Mouse (Mus musculus): Measurements from ENCODE around the gene Rnf182.

Gene Rnf182

DNA sequence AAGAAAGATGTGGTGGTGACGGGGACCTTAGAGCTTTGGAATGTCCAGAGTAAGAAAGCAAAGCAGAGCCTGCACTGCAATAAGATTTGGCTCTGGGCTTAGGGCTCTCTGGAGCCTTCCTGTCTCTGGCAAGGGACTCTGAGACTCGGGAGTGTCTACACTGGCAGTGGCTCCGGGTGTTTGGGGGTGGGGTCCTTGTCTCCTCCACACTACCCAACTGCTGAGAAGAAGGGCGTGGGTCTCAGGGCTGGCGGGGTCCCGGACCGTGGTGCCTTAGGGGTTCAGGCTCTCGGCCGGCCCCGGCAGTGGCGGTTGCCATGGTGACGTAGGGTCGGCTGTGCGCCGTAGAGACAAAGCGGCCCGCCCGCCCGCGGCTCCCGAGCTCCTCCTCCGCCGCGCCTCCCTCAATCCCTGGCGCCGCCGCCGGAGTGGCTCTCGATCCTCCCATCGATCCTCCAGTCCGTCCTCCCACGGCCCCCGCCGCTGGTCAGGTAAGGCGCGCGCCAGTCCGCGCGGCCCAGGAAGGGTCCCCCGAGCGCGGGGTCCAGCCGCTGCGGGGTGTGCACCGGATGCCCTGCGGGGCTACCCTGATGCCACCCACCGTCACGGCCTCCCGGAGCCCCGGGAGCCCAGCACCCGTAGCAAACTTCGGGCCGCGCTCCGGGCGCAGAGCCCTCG lies at the start of gene Rnf182:
TSS of gene Rnf182 (plus strand) at position 134 of the 678 bp plus-strand sequence.
- DNase-seq (ENCODE audit: low read depth): peak; percentile 8

GRCm38 (mm10) chr13:43566184-43566583 lies 49.3 kb upstream of the Rnf182 start:
- no peak for DNase-seq (ENCODE audit: low read depth)

GRCm38 (mm10) chr13:43567141-43567891 lies 48.2 kb upstream of the Rnf182 start:
- DNase-seq (ENCODE audit: low read depth): no peak

- DNase-seq (ENCODE audit: low read depth): no peak
Observed at GRCm38 (mm10) chr13:43573979-43574378, 41.5 kb upstream of the Rnf182 start.

DNA sequence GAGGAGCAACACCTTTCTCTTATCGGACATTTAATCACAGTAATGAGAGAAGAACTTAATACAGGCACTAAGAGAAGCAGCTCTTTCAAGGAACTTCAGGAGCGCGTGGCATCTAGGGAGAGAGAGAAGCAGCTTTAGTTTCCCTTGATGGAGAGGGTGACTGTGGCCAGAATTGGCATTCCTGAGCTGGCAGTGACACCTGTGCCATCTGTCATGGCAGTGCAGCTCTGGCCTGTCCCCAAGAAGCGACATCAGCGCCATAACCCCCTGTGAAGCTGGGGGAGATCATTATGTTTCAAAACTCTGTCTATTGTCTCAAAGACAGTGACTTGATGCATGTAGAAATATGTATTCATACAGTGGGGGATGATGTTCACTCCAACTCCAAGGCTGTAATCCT lies 40.1 kb upstream of the Rnf182 start:
- no peak for DNase-seq (ENCODE audit: low read depth)

DNA sequence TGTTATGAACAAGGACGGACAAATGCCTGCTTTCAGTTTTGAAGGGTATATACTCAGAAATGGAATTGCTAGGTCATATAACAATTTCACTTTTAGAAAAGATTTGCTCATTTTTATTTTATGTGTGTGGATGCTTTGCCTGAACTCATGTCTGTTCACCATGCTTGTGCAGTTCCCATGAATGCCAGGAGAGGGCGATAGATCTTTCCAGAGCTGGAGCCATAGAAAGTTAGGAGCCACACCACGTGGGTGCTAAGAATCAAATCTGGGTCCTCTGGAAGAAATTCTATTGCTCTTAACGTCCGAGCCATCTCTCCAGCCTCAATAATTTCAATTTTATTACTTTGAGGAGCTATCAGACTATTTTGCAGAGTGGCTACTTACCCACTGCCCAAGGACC lies 38.3 kb upstream of the Rnf182 start:
- no peak for DNase-seq (ENCODE audit: low read depth)

GRCm38 (mm10) chr13:43577766-43578165 lies 37.7 kb upstream of the Rnf182 start:
- DNase-seq (ENCODE audit: low read depth): no peak

GRCm38 (mm10) chr13:43579740-43580139 lies 35.8 kb upstream of the Rnf182 start:
- DNase-seq (ENCODE audit: low read depth): no peak

DNA sequence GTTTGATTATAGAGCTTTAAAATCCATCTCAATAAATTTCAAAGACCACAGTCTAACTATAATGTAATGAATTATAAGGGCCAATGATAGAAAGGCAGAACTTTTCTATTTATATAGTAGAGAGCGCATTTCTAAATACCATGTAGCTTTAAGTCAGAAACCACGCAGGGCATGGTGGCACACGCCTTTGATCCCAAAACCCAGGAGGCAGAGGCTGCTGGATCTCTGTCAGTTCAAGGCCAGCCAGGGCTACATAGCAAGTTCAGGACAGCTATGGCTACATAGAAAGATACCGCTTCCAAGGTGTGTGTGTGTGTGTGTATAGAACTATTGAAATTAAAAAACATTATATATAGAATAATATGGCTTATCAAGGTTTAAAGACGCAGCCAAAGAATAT lies 34.8 kb upstream of the Rnf182 start:
- no peak for DNase-seq (ENCODE audit: low read depth)

- DNase-seq (ENCODE audit: low read depth): no peak
Observed at GRCm38 (mm10) chr13:43582961-43583360, 32.5 kb upstream of the Rnf182 start.

- DNase-seq (ENCODE audit: low read depth): no peak
Observed at GRCm38 (mm10) chr13:43583504-43583903, 32.0 kb upstream of the Rnf182 start.

GRCm38 (mm10) chr13:43585335-43585734 lies 30.2 kb upstream of the Rnf182 start:
- DNase-seq (ENCODE audit: low read depth): no peak

DNA sequence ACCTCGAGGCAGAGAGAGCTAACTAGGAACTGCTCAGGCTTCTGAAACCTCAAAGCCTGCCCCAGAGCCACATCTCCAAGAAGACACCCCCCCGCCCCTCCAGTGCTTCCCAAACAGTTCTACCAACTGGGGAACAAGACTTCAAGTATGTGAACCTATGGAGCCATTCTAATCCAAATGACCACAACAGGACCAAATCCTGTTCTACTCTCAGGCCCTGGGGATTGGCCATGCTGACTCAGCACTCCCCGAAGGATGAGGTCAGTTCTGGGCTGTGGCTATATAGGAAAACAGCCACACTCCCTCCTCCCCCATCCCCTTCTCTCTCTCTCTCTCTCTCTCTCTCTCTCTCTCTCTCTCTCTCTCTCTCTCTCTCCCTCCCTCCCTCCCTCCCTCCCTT lies 28.5 kb upstream of the Rnf182 start:
- no peak for DNase-seq (ENCODE audit: low read depth)

DNA sequence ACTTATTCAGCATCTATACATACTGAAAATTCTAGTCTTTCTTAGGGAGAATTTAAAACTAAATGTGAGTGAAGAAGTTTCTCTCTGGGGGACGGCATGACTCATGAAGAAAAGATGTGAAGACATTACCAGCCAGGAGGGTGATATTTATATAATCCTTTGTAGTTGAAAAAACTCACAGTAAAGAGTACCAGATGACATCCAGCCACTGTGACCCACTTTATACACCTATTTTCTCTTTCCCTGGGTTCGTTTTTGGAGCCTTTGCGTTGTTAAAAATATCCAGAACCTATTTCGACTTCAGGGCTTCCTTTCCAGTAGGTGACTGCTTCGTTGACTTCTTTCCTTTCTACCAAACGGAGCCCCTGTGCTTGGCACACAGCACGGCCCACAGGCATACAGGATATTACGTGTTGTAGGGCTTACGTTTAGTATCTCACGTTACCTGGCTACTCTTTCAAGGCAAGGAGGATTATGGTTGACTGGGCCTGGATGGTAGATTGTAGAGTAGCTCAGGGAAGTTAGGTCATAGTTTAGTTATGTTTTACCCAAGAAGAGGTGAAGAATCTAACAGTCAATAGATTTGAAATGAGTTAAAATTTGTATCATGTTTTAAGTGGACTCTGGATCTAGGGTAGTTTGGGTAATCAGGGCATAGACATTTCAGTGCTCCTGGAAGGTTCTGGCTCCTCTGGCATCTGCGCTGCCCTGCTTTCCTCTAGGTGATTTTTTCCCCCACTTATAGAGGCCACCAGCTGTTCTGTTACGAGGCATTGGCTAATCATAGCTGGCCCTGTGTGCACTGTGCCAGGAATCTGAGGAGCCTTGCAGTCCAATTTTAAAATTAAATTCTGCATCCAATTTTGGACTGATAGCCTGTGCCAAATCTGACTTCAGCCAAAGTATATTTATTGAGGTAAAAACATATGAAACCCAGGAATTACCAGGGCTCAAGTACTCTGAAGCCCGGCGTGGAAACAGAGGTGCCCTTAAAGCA lies 27.4 kb upstream of the Rnf182 start:
- DNase-seq (ENCODE audit: low read depth): no peak

- no peak for DNase-seq (ENCODE audit: low read depth)
Observed at GRCm38 (mm10) chr13:43591828-43592680, 23.5 kb upstream of the Rnf182 start.

DNA sequence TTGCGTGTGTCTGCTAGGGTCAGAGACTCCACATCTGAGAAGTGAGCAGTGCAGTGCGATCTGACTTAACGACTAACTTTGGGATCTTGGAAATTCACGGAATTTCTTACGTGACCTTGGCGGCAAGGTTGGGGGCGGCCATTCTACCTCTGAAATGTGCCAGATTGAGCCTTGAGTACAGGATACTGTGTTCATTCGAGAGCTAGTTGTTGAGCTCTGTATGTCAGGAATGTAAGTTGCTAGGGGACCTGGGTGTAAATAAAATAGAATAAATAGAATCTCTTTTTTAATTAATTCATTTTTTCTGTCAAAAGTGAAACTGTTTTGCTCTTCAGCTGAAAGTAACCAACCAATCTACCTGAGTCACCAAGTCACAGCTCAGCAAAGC lies 22.8 kb upstream of the Rnf182 start:
- no peak for DNase-seq (ENCODE audit: low read depth)

GRCm38 (mm10) chr13:43595896-43596295 lies 19.6 kb upstream of the Rnf182 start:
- DNase-seq (ENCODE audit: low read depth): peak; percentile 10

GRCm38 (mm10) chr13:43600967-43601366 lies 14.5 kb upstream of the Rnf182 start:
- no peak for DNase-seq (ENCODE audit: low read depth)

GRCm38 (mm10) chr13:43602440-43602839 lies 13.1 kb upstream of the Rnf182 start:
- no peak for DNase-seq (ENCODE audit: low read depth)

DNA sequence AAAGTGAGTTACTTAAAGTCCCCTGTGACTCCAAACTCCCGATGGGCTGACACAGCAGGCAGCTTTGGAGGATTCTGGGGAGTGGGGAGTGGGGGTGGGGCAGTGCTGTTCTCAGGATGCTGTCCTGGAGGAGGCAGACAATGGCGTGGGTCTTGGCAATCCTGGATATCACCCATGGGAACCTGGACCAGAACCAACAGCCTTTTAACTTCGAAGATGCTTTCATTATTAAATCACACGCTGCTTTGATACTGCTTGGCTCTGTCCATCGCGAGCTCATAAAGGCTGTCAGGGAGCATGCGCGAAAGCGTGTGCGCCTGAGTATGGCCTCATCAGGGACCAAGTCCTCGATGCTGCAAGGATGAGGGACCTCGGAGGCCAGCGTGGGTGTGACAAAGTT lies 12.5 kb upstream of the Rnf182 start:
- no peak for DNase-seq (ENCODE audit: low read depth)

- no peak for DNase-seq (ENCODE audit: low read depth)
Observed at GRCm38 (mm10) chr13:43608854-43609253, 6.7 kb upstream of the Rnf182 start.

DNA sequence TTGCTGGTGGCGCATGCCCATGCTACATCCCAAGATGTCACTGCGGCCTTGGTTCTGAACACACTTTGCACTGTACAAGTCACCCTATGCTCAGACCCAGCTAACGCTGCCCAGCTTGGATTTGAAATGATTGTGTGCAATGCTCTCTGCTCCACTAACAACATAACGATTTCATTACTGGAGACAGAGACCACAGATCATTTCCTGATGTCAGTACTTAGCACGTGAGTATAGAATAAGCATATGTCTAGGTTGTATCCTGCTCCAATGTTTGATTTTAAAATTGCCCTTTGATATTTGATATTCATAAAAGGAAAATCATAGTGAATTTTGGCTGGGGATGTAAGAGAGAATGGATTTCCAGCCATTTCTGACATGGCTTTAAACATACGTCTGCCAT lies 3.5 kb upstream of the Rnf182 start:
- no peak for DNase-seq (ENCODE audit: low read depth)
